Mouse (Mus musculus): Measurements from ENCODE around the gene Nat8f4. TPM values are rescaled to one million over a fixed set of nuclear protein-coding genes. Genes with fewer than 3 reads are reported as not detected.
A peak's percentile ranks its signal among the peaks of the same experiment; 100 is the strongest.
"Not testable (repeated sequence)": the region's sequence is repeated elsewhere in the genome, so short reads cannot be mapped to it uniquely, and the experiment has no call there.

The Nat8f4 gene
- polyA plus RNA-seq, 1 experiment from 2014 or later = 5.0 TPM

DNA sequence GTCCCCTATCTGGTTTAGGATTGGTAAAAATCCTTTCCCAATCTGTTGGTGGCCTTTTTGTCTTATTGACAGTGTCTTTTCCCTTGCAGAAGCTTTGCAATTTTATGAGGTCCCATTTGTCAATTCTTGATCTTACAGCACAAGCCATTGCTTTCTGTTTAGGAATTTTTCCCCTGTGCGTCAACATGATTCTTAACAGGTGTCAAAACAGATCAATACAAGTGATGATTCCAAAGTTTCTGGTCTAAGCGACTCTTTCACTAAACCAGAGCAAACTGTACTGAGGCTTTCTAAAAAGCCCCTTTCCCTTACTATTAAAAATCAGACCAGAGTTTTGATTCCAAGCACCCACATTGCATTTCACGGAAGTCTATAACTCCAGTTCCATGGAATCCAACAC, 13.7 kb upstream of the Nat8f4 start:
- H3K4me3 ChIP-seq (replicated peaks); H3K9me3 ChIP-seq; H3K36me3 ChIP-seq; H3K4me2 ChIP-seq (replicated peaks); H3K27ac ChIP-seq; H3K4me1 ChIP-seq (replicated peaks); H3K27me3 ChIP-seq (replicated peaks); ATAC-seq; H3K9ac ChIP-seq: not testable (repeated sequence)
- 89% methylated on average over 3 of the region's 3 CpGs for WGBS

DNA sequence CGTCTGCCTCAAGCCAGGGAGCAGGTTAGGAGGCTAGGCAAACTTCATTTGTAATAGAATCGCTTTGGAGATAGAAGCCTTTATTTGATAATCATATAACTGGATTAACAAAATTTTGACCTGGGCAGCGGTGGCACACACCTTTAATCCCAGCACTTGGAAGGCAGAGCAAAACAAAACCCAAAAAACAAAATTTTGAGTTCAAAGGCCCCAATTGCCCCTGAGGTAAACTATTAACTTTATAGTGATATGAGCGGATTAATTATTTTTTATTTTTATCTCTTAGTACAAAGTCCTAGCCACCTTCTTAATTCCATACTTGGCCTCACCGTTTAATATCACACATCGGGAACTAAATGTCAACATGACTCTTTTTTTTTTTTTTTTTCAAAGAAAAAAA, 11.9 kb upstream of the Nat8f4 start:
- H3K4me2 ChIP-seq (replicated peaks) = peak overlapping the region; percentile 67
- WGBS = 73% methylated on average over 6 of the region's 6 CpGs

DNA sequence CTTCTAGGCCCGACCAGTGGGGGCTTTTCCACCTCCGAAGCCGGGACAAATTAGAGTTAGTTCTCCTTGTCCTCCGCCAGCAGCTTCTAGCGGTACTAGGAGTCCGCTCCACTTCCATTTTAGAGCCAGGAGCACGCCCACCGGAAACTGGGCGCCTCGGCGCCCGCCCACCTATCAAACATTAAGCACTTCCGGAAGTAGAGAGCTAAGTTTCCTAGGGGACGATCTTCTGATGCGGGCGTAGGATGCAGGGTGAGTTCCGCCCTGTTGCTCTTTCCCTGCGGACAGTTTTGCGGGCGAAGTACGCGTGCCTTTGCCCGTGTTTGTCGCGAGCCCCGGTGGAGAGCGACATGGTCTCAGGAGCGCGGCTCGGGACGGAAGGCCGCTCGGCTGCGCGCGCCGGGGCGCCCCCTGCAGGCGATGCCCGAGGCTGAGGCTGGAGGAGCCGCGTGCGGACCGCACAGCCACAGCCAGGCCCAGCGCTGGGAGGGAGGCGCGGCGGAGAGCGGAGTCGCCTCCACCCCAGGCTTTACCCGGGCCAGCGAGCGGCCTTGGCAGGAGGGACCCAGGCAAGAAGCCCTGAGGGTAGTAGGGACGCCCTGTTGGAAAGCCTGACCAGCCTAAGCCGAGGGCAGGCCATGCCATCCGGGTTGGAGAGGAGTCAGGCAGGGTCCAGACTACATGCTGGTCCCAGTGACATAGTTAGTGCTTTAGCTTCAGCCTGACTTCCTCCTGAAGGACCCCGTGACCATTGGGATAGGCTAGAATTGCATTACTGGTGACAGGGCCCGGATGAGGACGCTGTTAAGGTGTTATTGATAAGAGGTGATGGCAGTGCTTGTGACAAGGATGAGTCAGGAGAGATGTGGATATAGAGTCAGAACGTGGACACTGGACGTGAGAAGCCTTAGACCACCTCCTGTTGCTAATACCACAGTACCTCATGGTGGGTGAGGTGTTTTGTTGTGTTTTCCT, 11.1 kb upstream of the Nat8f4 start, which contains the start of gene Nat8f1:
Gene Nat8f1, minus strand, starts transcription at position 149 of the 975 bp plus-strand sequence.
- WGBS = under 1% methylated on average over 61 of the region's 61 CpGs

More for the DNA sequence above, 11.9 kb upstream of the Nat8f4 start:
- H3K4me1 ChIP-seq (replicated peaks) = peaks cover 6% of the 10 kb centered on the region; the same call in 1 of the 2 replicates
- H3K36me3 ChIP-seq = peaks cover 2% of the 10 kb centered on the region; the same call in 1 of the 2 replicates
- peak overlapping the region; percentile 94; the same call in 1 of the 2 replicates for H3K27ac ChIP-seq
- H3K4me3 ChIP-seq (replicated peaks) = peak overlapping the region; percentile 58
- H3K9ac ChIP-seq = peak overlapping the region; percentile 81
- no peaks in the 10 kb centered on the region for H3K9me3 ChIP-seq
- H3K27me3 ChIP-seq (replicated peaks) = no peaks in the 10 kb centered on the region
- no peak for ATAC-seq

DNA sequence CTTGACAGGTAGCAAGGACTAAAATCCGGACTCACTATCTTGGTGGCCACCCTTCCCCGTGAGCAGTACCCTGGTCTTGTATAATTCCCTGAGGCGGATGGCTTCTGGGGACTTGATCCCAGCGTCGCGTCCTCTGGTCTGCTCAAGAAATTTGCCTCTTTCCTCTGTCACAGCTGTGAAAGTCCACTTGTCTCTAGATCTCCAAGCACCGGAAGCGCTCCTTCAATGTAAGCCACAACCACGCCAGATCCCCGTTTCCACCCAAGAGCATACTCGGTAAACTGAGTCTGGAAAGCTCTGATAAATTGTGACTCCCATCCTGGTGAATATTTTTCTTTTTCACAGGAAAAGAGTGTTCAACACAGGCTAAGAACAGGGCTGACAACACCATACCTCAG, 10.5 kb upstream of the Nat8f4 start:
- peaks cover 6% of the 10 kb centered on the region; the same call in 1 of the 2 replicates for H3K4me1 ChIP-seq (replicated peaks)
- H3K36me3 ChIP-seq = no peaks in the 10 kb centered on the region
- 5% methylated on average over 11 of the region's 11 CpGs for WGBS
- peak overlapping the region; percentile 81 for H3K9ac ChIP-seq
- H3K27me3 ChIP-seq (replicated peaks) = no peaks in the 10 kb centered on the region
- H3K4me3 ChIP-seq (replicated peaks) = peak overlapping the region; percentile 58
- H3K9me3 ChIP-seq = no peaks in the 10 kb centered on the region
- peak; percentile 34 for ATAC-seq
- peak overlapping the region; percentile 94 for H3K27ac ChIP-seq
- peak overlapping the region; percentile 67 for H3K4me2 ChIP-seq (replicated peaks)

More for the DNA sequence above, 11.1 kb upstream of the Nat8f4 start, which contains the start of gene Nat8f1:
- H3K4me1 ChIP-seq (replicated peaks); H3K27me3 ChIP-seq (replicated peaks); H3K36me3 ChIP-seq; H3K9me3 ChIP-seq: not testable (repeated sequence)
- peak; percentile 98 for ATAC-seq
- Histone ChIP-seq H3K4me3 (replicated peaks) (peak within 1 kb of the TSS; percentile 58), H3K9ac (peak within 1 kb of the TSS; percentile 81), H3K27ac (peak within 1 kb of the TSS; percentile 94), H3K4me2 (replicated peaks) (peak within 1 kb of the TSS; percentile 67)

DNA sequence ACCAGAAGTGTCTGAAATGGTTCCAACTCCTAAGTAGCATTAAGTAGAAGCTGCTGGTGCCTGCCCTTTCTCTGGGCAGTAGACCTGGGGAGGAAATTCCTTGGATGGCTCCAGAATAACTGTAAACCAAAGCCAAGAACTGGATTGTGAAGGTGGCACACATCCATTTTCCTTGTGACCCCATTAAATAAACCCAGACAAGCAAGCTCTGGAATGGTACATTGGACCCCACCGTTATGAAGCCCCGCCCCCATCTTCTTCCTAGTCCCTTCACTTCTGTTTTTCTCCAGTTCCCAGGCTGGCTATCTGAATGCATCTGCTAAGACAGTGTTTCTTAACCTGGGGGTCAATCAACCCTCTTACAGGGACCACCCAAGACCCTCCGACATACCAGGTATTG, 6.9 kb upstream of the Nat8f4 start, which contains the start of gene Tprkb:
Gene Tprkb, plus strand, starts transcription at position 279 of the 400 bp plus-strand sequence.
- Histone ChIP-seq H3K27me3 (replicated peaks) (no peaks in the 10 kb centered on the region), H3K27ac (no peak within 1 kb of the TSS), H3K4me2 (replicated peaks) (no peak within 1 kb of the TSS), H3K36me3 (no peaks in the 10 kb centered on the region), H3K9ac (no peak within 1 kb of the TSS), H3K9me3 (no peaks in the 10 kb centered on the region), H3K4me3 (replicated peaks) (no peak within 1 kb of the TSS), H3K4me1 (replicated peaks) (peaks cover 6% of the 10 kb centered on the region; the same call in 1 of the 2 replicates)
- no peak for ATAC-seq
- WGBS = 79% methylated on average over 3 of the region's 3 CpGs

DNA sequence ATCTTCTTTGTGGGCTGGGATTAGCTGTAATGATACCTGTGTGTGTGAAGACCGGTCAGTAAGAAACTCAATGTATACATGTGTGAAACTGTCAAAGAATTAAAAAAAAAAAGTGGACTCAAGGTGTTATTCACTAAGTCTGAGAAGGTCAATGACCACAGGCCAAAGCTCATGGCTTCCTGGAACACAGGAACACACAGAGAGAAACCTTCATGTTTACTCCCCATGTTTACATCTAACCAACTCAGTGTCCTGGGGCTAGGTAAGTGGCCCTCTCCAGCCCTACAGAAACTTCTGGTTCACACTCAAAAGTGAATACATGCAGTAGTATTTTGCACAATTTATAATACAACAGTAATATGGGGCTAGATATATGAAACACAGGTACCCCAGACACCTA, 5.0 kb upstream of the Nat8f4 start:
- WGBS = 97% methylated on average over 1 of the region's 1 CpGs
- ATAC-seq = no peak
- Histone ChIP-seq H3K9me3 (no peaks in the 10 kb centered on the region), H3K4me2 (replicated peaks) (no peak overlapping the region), H3K27ac (no peak overlapping the region), H3K4me3 (replicated peaks) (no peak overlapping the region), H3K4me1 (replicated peaks) (0 out of 2 replicates have a peak, but pooled peaks cover 1% of the 10 kb centered on the region), H3K27me3 (replicated peaks) (no peaks in the 10 kb centered on the region), H3K36me3 (no peaks in the 10 kb centered on the region), H3K9ac (no peak overlapping the region)

DNA sequence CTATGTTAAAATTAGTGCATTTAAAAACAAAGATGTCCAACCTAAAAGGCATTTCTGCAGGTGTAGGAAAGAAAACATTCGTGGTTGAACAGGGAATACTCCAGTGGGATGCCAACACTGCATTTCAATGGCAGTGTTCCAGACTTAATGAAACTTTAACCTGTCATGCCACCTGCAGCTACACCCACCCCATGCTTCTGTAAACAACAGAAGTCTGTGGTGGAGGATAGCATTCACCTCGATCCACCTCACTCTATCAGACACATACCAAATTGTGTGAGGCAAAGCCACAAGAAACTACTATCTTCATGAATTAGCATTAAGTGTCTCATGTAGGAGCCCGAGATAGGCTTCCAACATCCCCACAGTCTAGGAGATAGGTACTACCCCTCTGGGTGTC, 3.7 kb upstream of the Nat8f4 start:
- H3K4me2 ChIP-seq (replicated peaks) = no peak overlapping the region
- no peaks in the 10 kb centered on the region for H3K9me3 ChIP-seq
- ATAC-seq = no peak
- no peaks in the 10 kb centered on the region for H3K36me3 ChIP-seq
- 69% methylated on average over 3 of the region's 3 CpGs for WGBS
- H3K4me1 ChIP-seq (replicated peaks) = no peaks in the 10 kb centered on the region
- no peak overlapping the region for H3K27ac ChIP-seq
- no peak overlapping the region for H3K4me3 ChIP-seq (replicated peaks)
- no peaks in the 10 kb centered on the region for H3K27me3 ChIP-seq (replicated peaks)
- no peak overlapping the region for H3K9ac ChIP-seq

DNA sequence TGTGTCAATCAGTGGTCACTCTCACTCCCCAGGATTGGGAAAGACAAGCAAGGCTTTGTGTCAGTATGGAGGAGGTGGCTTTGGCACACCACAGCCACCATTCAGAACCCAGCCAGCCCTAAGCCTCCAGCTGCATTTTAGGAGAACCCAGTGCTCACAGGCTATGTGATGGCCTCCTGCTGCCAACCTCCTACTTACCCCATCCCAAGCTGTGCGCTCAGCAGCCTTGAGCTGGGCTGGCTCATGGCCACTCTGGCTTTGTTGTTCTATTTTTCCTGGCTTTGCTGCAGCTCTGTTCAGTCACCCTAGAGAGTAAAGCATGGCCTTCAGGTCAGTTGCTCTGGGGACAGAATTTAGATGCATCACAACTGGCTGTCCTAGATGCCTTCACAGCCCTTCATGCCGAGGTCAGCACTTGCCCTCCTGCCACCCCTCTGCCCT, 2.2 kb upstream of the Nat8f4 start:
- ATAC-seq = not testable (repeated sequence)

DNA sequence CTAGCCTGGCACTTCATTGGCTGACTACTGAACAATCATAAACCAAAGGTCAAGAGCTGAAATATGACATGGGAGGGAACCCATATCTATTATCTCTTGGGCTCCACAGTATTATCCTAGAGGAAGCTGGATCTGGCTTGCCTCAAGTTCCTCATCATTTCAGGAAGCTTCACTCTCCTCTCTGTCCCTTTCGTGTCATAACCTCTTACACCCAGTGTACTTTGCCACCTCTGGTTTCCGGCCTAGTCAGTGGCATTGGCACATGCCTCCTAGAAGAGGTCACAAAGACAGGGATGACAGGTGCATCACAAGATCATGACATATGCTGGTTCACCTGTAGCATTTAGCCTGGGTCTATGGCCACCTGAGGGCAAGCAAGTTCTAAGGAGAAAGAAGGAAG, 2.4 kb downstream of the Nat8f4 start:
- Histone ChIP-seq H3K4me1 (replicated peaks) (no peaks in the 10 kb centered on the region), H3K4me2 (replicated peaks) (no peak overlapping the region), H3K36me3 (no peaks in the 10 kb centered on the region), H3K9me3 (no peaks in the 10 kb centered on the region), H3K27me3 (replicated peaks) (no peaks in the 10 kb centered on the region), H3K9ac (no peak overlapping the region), H3K4me3 (replicated peaks) (no peak overlapping the region), H3K27ac (no peak overlapping the region)
- 0 out of 2 replicates have a peak, but pooled peaks have one; percentile 25 for ATAC-seq
- WGBS = 82% methylated on average over 2 of the region's 2 CpGs

More for the DNA sequence above, 2.2 kb upstream of the Nat8f4 start:
- not testable (repeated sequence) for H3K36me3 ChIP-seq; H3K4me3 ChIP-seq (replicated peaks); H3K27ac ChIP-seq; H3K4me1 ChIP-seq (replicated peaks); H3K9me3 ChIP-seq; H3K27me3 ChIP-seq (replicated peaks); H3K9ac ChIP-seq; H3K4me2 ChIP-seq (replicated peaks)
- WGBS = 67% methylated on average over 2 of the region's 2 CpGs

DNA sequence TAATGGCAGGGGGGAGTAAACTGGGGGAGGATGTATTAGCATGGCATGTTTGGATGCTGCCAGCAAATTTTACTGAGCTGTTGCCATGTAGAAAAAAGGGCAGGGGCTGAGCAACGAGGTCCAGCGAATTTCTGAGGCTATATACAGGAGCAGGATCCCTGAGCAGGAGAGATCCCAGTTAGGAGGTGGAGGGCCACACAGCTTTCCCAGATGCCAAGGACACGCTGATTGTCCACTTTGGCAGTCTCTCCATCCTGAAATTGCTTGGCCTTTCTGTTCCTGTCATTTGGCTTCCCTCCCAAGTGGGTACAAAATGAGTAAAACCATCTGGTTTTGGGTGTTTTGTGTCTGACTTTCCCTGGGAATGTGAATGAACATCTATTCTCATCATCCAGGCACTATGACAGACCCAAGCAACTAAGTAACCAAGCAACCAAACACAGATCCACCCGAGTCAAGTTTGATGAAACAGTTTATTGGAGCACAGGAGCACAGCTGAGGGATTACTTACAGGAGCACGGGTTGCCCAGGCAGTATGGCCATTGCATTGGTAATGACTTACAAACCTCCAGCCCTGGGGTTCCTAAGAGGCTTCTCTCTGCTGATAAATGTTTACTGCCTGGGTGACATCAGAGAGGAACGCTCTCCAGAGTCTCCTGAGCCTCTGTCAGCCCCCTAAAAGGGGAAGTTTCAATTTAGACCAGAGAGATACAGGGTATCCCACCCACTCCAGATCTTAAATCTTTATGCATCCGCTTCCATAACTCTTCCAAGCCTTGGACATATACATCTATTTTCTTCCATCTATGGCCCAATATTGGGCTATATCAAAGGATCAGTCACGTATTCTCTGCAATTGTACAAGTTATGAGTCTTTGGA, 5.8 kb downstream of the Nat8f4 start:
- H3K4me2 ChIP-seq (replicated peaks); H3K4me1 ChIP-seq (replicated peaks); H3K4me3 ChIP-seq (replicated peaks); ATAC-seq; H3K36me3 ChIP-seq; H3K27me3 ChIP-seq (replicated peaks); H3K9ac ChIP-seq; H3K27ac ChIP-seq; H3K9me3 ChIP-seq: not testable (repeated sequence)
- 71% methylated on average over 7 of the region's 8 CpGs for WGBS

DNA sequence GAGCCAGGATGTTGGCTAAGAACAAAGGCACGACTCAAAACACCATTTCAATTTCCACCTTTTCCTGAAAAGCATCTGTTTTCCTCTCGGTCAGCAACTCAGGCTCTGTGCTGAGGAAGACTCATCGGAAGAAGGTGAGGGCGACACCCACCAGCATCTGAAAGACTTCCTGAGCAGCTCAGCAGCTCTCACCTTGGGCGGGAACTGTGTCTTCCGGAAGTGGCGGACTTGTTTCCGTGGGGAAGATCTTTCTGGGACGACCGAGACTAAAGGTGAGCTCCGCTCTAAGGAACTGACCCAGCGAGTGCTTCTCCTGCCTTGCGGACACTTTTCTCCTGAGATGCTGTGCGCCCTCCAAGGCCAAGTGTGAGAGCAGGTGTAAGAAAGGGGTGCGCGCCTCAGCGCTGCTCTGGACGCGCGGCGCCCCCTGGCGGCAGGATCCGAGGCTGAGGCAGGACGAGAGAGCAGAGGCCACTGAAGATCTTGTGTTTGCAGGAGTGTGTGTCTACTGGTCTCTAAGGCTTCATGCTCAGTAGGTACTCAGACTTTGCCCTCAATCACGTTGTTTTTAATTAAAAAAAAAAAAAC, 9.5 kb downstream of the Nat8f4 start:
- WGBS = 73% methylated on average over 25 of the region's 25 CpGs
- not testable (repeated sequence) for H3K9me3 ChIP-seq; H3K27ac ChIP-seq; H3K4me1 ChIP-seq (replicated peaks); H3K36me3 ChIP-seq; H3K4me3 ChIP-seq (replicated peaks); H3K27me3 ChIP-seq (replicated peaks); H3K4me2 ChIP-seq (replicated peaks); ATAC-seq; H3K9ac ChIP-seq
